In the genomic region with DNA sequence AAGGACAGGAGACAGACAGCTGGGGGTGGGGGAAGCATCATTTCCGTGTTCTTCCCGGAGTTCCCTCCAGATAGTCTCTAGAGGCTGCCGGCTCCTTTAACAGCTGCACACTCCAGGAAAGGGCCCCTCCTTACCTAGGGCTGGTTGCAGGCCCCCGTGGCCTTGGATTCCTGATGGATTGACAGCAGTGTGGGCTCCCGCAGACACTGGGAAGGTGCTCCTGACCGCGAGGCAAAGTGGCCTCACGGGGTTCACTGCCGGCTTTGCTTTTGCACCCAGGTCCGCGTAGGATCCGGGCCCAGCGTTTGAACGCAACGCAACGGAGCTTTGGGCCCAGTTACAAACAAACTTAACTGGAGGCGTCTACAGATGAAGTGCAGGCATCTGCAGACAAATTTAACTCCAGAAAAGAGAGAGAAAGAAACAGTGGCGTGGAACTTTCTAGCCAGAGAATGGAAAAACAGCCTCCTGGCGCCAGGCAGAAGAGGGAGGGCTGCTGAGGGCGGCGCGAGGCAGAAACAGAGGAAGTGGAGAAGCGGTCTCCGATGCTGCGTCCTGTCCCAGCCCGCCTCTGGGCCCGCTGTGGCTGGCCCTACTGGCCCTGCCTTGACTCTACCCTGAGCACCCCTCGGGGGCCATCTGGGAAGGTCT, we compare ENCODE assay signal across 8 mouse cellular contexts. TPM values are rescaled to one million over a fixed set of nuclear protein-coding genes. Genes with fewer than 3 reads are reported as not detected.
DNase-seq lines count a peak whose midpoint lies in the region; ATAC-seq and TF ChIP-seq lines count a peak whose summit lies in the region.

Gene Calhm2, minus strand, starts transcription at position 524 of the 651 bp plus-strand sequence.

- H3K36me3 ChIP-seq in intestine, embryonic 14.5 days (ENCODE audit: control insufficient read depth, insufficient read depth, low read length): peaks cover 19% of the 10 kb centered on the region
- H3K36me3 ChIP-seq in midbrain, postnatal 0 days (ENCODE audit: insufficient read depth, low read length): no peaks in the 10 kb centered on the region
- peaks cover 5% of the 10 kb centered on the region; the same call in 1 of the 2 replicates for H3K36me3 ChIP-seq in stomach, embryonic 14.5 days (ENCODE audit: control insufficient read depth, insufficient read depth, low read length)

- H3K9me3 ChIP-seq in intestine, embryonic 14.5 days (ENCODE audit: control insufficient read depth, low read length): no peaks in the 10 kb centered on the region
- H3K9me3 ChIP-seq in midbrain, postnatal 0 days (ENCODE audit: low read length): no peaks in the 10 kb centered on the region
- no peaks in the 10 kb centered on the region for H3K9me3 ChIP-seq in stomach, embryonic 14.5 days (ENCODE audit: control insufficient read depth, low read depth, low read length)

- peak; percentile 17 to 29 for DNase-seq in cerebellum, postnatal 25 days
- no peak for DNase-seq in cerebellum, adult 9-10 months
- peak; percentile 41 to 72 for DNase-seq in gastrocnemius, postnatal 4 days (ENCODE audit: low spot score in 2 of 2)
- peak; percentile 84 for DNase-seq in intestine, embryonic 14.5 days (ENCODE audit: low spot score)
- peak; percentile 43 for DNase-seq in liver
- DNase-seq in midbrain, postnatal 0 days (ENCODE audit: low spot score): peak; percentile 35

- H3K9ac ChIP-seq in intestine, embryonic 14.5 days (ENCODE audit: low read length): peak within 1 kb of the TSS; percentile 70
- H3K9ac ChIP-seq in midbrain, postnatal 0 days (replicated peaks; ENCODE audit: low read length, poor library complexity, severe bottlenecking): peak within 1 kb of the TSS; percentile 50; the same call in 1 of the 2 replicates
- peak within 1 kb of the TSS; percentile 65 for H3K9ac ChIP-seq in stomach, embryonic 14.5 days (replicated peaks; ENCODE audit: low read depth, low read length)

- no peak for TF ChIP-seq CTCF in midbrain, postnatal 0 days (IDR thresholded peaks at IDR 0.05)

- H3K4me1 ChIP-seq in brown adipose tissue, adult 24 weeks (ENCODE audit: control insufficient read depth, insufficient read depth, insufficient read length, low read length): peaks cover 10% of the 10 kb centered on the region
- peaks cover 19% of the 10 kb centered on the region for H3K4me1 ChIP-seq in intestine, embryonic 14.5 days (replicated peaks; ENCODE audit: control insufficient read depth, insufficient read depth, low read length)
- H3K4me1 ChIP-seq in midbrain, postnatal 0 days (ENCODE audit: insufficient read depth, low read length): peaks cover 5% of the 10 kb centered on the region; the same call in 1 of the 2 replicates
- peaks cover 20% of the 10 kb centered on the region for H3K4me1 ChIP-seq in stomach, embryonic 14.5 days (ENCODE audit: control insufficient read depth, insufficient read depth, low read length)

- ATAC-seq in intestine, embryonic 14.5 days (replicated peaks; ENCODE audit: low FRiP score, low TSS enrichment, low read depth): peak; percentile 74
- no peak for ATAC-seq in midbrain, postnatal 0 days (ENCODE audit: low FRiP score)
- peak; percentile 65; the same call in 1 of the 2 replicates for ATAC-seq in stomach, embryonic 14.5 days (ENCODE audit: insufficient number of reproducible peaks, insufficient read depth, low FRiP score, low read depth)

- H3K4me2 ChIP-seq in intestine, embryonic 14.5 days (ENCODE audit: low read length): peak within 1 kb of the TSS; percentile 76
- peak within 1 kb of the TSS; percentile 50 for H3K4me2 ChIP-seq in midbrain, postnatal 0 days (ENCODE audit: low read depth, low read length, poor library complexity, severe bottlenecking)
- H3K4me2 ChIP-seq in stomach, embryonic 14.5 days (replicated peaks; ENCODE audit: low read depth, low read length): peak within 1 kb of the TSS; percentile 75

- no peaks in the 10 kb centered on the region for H3K27me3 ChIP-seq in intestine, embryonic 14.5 days (replicated peaks; ENCODE audit: control insufficient read depth, insufficient read depth, low read length)
- no peaks in the 10 kb centered on the region; the same call in none of the 2 replicates for H3K27me3 ChIP-seq in midbrain, postnatal 0 days (ENCODE audit: insufficient read depth, low read length)
- no peaks in the 10 kb centered on the region for H3K27me3 ChIP-seq in stomach, embryonic 14.5 days (ENCODE audit: control insufficient read depth, insufficient read depth, low read length)

- peak within 1 kb of the TSS; percentile 67 for H3K4me3 ChIP-seq in brown adipose tissue, adult 24 weeks (ENCODE audit: insufficient read depth, low read depth, low read length)
- H3K4me3 ChIP-seq in intestine, embryonic 14.5 days (ENCODE audit: low read depth, low read length): peak within 1 kb of the TSS; percentile 45
- H3K4me3 ChIP-seq in midbrain, postnatal 0 days (ENCODE audit: low read depth, low read length): peak within 1 kb of the TSS; percentile 22; the same call in 1 of the 2 replicates
- H3K4me3 ChIP-seq in stomach, embryonic 14.5 days (ENCODE audit: low read depth, low read length): peak within 1 kb of the TSS; percentile 42

- 2% methylated on average over 28 of the region's 28 CpGs for WGBS in intestine, embryonic 14.5 days
- WGBS in midbrain, postnatal 0 days: 11% methylated on average over 28 of the region's 28 CpGs
- WGBS in stomach, embryonic 14.5 days: 3% methylated on average over 28 of the region's 28 CpGs

- H3K27ac ChIP-seq in brown adipose tissue, adult 24 weeks (replicated peaks; ENCODE audit: low read depth, low read length): peak within 1 kb of the TSS; percentile 86
- peak within 1 kb of the TSS; percentile 89 for H3K27ac ChIP-seq in intestine, embryonic 14.5 days (ENCODE audit: low read depth)
- no peak within 1 kb of the TSS for H3K27ac ChIP-seq in midbrain, postnatal 0 days (ENCODE audit: low read depth, low read length)
- H3K27ac ChIP-seq in stomach, embryonic 14.5 days (ENCODE audit: low read length): peak within 1 kb of the TSS; percentile 87

RNA-seq across cellular contexts. Expression of gene Calhm2, which starts in this region (rescaled TPM):
- polyA plus RNA-seq in brown adipose tissue, adult 24 weeks (2012; ENCODE audit: insufficient read depth, insufficient read length, missing spikeins): 1.6 and 1.7 TPM in 2 replicates
- 1 to 10 TPM; 5.6 to 6.1 TPM for total RNA-seq in gastrocnemius, postnatal 4 days (2021)
- 2.5 and 3.1 TPM in 2 replicates for polyA plus RNA-seq in intestine, embryonic 14.5 days (2014; fragmentation: Nextera tagmentation; extraction: Ambion mirVana)
- 0.77 and 0.80 TPM in 2 replicates for total RNA-seq in midbrain, postnatal 0 days (2014; rRNA removed)
- 0.80 and 1.0 TPM in 2 replicates for polyA plus RNA-seq in midbrain, postnatal 0 days (2015; fragmentation: Nextera tagmentation; extraction: Ambion mirVana)
- polyA plus RNA-seq in stomach, embryonic 14.5 days (2014; fragmentation: Nextera tagmentation; extraction: Ambion mirVana): 2.3 and 2.5 TPM in 2 replicates
